Mouse (Mus musculus): ENCODE data around the gene Nipsnap1. TPM values are rescaled to one million over a fixed set of nuclear protein-coding genes. Genes with fewer than 3 reads are reported as not detected.

The Nipsnap1 gene
- total RNA-seq, 2 experiments from 2014 or later = 0.43 to 0.69 TPM

Small RNA genes lying within 50 kb of the gene (microRNA-seq; reads per million reads assigned to microRNA genes)
- gene Mir6918 (ENCODE audit: borderline number of aligned reads in 2 of 2) = 0 reads per million in 2 experiments

Other genes with a start within 250 kb of the Nipsnap1 start
- gene Ascc2, start 236.2 kb upstream of the Nipsnap1 start, total RNA-seq (2021) = 10 to 100 TPM; 14.9 to 15.3 TPM
- 1,000 to 10,000 TPM; 1,571 to 1,600 TPM for gene Uqcr10, start 169.6 kb upstream of the Nipsnap1 start, total RNA-seq (2021)
- 10 to 100 TPM; 24.5 to 24.9 TPM for gene Zmat5, start 169.3 kb upstream of the Nipsnap1 start, total RNA-seq (2021)
- gene Cabp7, start 127.2 kb upstream of the Nipsnap1 start, total RNA-seq (2021) = not detected
- gene Nf2, start 24.4 kb upstream of the Nipsnap1 start, total RNA-seq (2021) = 10 to 100 TPM; 80.0 to 80.1 TPM
- gene Thoc5, start 21.4 kb downstream of the Nipsnap1 start, total RNA-seq (2021) = 10 to 100 TPM; 16.0 to 17.1 TPM
- not detected for gene Nefh, start 74.1 kb downstream of the Nipsnap1 start, total RNA-seq (2021)
- gene Ap1b1, start 112.9 kb downstream of the Nipsnap1 start, total RNA-seq (2021) = 10 to 100 TPM; 47.4 to 56.0 TPM
- gene Rasl10a, start 184.2 kb downstream of the Nipsnap1 start, total RNA-seq (2021) = 1 to 10 TPM; 5.1 to 9.5 TPM
- gene Gas2l1, start 191.4 kb downstream of the Nipsnap1 start, total RNA-seq (2021) = 10 to 100 TPM; 17.5 to 18.7 TPM
- 10 to 100 TPM; 21.0 to 28.1 TPM for gene Rhbdd3, start 225.0 kb downstream of the Nipsnap1 start, total RNA-seq (2021)
- 10 to 100 TPM; 85.9 to 93.8 TPM for gene Ewsr1, start 225.3 kb downstream of the Nipsnap1 start, total RNA-seq (2021)